Mouse (Mus musculus) CD8-positive naive resting alpha-beta T cell, adult 57 days (primary cell): ENCODE measurements around the gene Sapcd2. TPM values are rescaled to one million over a fixed set of nuclear protein-coding genes. Genes with fewer than 3 reads are reported as not detected.

ENCODE experiments used
- total RNA-seq: library from RNA; stranded (reverse); gene quantifications from one replicate; pipeline ENCODE4 v1.2.4, GENCODE M21; 2023

Gene Sapcd2
- not detected for total RNA-seq

DNA sequence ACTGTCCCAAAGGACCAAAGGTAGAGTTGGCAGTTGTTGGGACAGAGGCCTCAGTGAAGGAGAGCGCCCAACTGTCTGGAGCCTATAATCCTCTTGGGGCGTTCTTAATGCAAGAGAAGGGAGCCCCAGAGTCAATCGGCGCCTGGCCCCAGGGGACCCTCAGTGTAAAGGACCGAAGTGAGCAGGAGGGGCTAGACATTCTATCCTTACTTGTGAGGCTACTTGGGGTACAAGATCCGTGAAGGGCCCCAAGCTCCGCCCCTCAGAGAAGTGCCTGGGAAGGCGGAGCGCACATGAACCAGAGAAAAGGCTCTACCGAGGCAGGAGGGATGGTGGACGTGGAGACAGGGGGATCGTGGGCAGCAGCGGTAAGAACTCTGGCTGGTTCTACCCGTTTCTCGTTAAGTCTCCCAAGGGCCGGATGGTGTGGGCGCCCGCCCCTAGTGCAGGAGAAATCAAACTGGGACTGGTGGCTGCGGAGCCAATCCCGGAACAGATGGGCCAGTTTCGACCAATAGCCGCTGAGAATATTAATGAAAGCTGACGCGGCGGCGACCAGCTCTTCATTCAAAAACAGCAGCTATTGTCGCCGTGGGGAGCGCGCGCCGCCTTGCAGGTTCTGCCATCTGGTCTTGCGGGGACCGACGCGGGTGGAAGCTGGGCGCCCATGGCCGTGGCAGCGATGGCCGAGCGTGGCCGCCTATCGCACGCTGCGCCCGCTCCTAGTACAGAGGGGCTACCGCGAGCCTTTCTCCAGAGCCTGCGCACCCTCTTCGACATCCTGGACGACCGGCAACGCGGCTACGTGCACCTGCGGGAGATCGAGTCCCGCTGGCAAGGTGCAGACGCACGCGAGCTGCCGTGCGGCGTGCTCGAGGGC is at the start of gene Sapcd2:
Sapcd2 (plus strand) TSS at position 558 of the 880 bp plus-strand sequence.

DNA sequence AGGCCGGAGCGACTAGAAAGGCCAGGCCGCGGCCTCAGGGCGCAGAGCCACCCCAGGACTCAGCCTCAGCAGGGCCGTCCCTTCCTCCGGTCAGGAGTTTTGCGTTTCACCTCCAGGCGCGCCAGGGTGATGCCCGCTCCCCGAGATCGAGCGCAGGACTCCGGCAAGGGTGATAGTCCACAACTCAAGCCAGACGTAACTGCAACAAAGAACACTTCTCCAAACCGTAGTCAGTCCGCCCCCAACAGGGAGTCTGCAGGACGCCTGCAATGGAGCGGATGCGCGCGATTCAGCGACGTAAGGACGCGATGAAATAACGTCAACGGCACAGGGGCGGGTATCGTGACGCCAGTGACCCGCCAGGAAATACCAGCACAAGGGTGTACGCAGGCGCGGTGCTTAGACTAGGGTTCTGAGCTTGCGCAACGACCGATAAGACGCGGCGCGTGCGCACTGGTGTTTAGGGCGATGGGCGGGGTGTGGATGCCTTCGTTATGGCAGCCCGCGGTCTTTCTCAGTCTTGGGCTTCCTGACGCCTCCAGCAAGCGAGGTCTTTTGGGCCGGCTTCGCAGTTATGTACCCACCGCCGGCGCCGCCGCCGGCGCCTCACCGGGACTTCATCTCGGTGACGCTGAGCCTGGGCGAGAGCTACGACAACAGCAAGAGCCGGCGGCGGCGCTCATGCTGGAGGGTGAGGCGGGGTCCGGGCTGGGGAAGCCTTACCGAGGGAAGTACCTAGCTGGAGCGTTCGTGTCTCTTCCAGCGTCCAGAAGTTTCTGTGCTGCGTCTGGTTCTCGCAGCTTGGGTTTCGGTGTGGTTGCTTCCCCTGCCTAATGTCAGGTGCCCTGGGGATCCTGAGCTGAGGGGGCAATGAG is 39.6 kb upstream of the Sapcd2 start, which contains the start of gene Man1b1:
Man1b1 (plus strand) TSS at position 53 of the 875 bp plus-strand sequence.

GRCm38 (mm10) chr2:25356208-25357079 is 15.7 kb upstream of the Sapcd2 start, which contains the start of gene Dpp7:
TSS of gene Dpp7 (minus strand) at chr2:25356359.

GRCm38 (mm10) chr2:25365091-25365761 is 6.9 kb upstream of the Sapcd2 start, which contains the start of gene Uap1l1:
TSS of gene Uap1l1 (minus strand) at chr2:25365682.

DNA sequence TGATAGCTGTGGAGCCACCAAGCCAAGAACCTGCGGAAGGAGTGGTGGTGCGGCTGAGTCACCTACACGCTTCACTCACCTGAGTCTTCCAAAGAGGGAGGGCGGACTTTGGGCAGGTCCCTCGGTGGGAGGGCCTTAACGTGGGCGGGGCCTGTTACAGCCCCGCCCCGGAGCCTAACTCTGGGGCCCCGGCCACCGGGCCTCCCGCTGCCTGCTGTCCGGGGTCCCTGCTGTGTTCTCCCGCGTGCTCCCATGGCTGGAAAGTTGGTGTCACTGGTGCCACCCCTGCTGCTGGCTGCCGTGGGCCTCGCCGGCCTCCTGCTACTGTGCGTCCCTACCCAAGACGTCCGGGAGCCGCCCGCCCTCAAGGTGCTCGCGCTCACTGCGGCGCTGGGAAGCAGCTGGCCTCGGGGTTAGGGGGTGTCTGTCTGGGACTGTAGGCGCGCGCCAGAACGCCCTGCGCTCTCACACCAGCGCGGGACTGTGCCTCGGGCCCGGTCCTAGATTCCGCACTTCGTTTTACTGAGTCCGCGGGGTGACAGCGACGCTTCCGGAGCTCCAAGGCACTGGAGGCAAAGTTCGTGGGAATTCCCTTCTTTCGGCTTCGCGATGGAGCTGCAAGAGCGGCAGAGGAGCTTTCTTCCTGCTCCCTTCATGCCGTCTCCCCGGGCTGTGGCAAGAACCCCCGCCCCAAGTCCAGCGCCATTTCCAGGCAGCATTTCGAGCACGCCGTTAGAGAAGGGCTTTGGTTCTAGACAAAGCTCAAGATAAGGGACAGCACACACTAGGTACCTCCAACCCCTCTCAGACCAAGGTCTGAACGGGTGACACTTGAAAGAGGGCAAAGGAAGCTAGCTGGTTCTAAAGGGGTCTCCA is 23.8 kb downstream of the Sapcd2 start, which contains the start of gene Entpd2:
Entpd2 (plus strand) TSS at position 154 of the 876 bp plus-strand sequence.

GRCm38 (mm10) chr2:25399051-25399450 is 26.9 kb downstream of the Sapcd2 start, which contains the start of gene Npdc1:
TSS of gene Npdc1 (plus strand) at chr2:25399351.

DNA sequence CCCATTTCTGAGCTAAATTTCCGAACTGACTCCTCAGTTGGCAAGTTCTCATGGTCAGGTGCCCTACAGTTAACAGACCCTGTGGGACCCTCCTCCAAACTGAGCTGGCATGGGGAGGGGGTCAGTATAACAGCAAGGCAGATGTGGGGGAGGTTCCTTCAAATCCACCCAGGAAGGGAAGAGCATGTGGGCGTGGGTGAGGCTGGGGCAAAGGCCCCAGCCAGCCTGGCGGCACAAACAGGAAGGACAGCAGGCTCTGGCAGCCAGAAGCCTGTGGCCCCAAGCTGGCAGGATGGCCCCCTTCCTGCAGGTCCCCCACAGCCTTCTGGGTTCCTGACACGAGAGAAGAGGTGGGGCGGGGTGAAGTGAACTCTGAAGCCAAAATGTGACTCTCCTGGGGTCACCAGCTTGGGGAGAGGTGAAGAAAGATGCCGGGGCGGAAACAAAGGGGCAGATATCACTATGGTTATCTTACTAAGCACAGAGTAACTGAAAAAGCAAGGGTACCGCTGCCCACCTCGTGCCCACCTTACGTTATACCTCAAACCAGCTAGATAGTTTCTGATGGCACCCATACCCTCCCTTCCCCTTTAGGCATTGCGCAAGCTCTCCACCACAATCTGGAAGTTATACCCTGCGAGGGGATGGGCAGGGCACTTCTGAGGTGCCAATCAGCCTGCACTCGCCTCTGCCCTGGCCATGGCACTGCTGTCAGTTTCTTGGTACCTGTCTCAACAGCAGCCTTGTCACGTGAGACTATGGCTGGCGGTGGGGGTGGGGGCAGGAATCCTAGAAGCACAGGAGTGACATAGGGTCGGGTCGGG is 50.7 kb downstream of the Sapcd2 start, which contains the start of gene Fut7:
Fut7 (plus strand) TSS at position 681 of the 824 bp plus-strand sequence.

Other genes with a start within 250 kb of the Sapcd2 start
- gene Nrarp, start 191.6 kb upstream of the Sapcd2 start, total RNA-seq = 3.3 TPM
- 25.9 TPM for gene Tor4a, start 175.4 kb upstream of the Sapcd2 start, total RNA-seq
- gene Nelfb, start 160.8 kb upstream of the Sapcd2 start, total RNA-seq = 68.2 TPM
- not detected for gene Stpg3, start 157.7 kb upstream of the Sapcd2 start, total RNA-seq
- not detected for gene Fam166a, start 153.6 kb upstream of the Sapcd2 start, total RNA-seq
- gene Tubb4b, start 147.6 kb upstream of the Sapcd2 start, total RNA-seq = 105 TPM
- gene Slc34a3, start 138.0 kb upstream of the Sapcd2 start, total RNA-seq = not detected
- not detected for gene Rnf224, start 135.5 kb upstream of the Sapcd2 start, total RNA-seq
- not detected for gene Rnf208, start 130.1 kb upstream of the Sapcd2 start, total RNA-seq
- gene Cysrt1, start 129.9 kb upstream of the Sapcd2 start, total RNA-seq = not detected
- gene AL732309.1, start 125.5 kb upstream of the Sapcd2 start, total RNA-seq = 11.0 TPM
- gene Tmem203, start 116.9 kb upstream of the Sapcd2 start, total RNA-seq = 20.6 TPM
- gene Tprn, start 109.7 kb upstream of the Sapcd2 start, total RNA-seq = 20.0 TPM
- gene Ssna1, start 99.9 kb upstream of the Sapcd2 start, total RNA-seq = 39.1 TPM
- gene Anapc2, start 99.8 kb upstream of the Sapcd2 start, total RNA-seq = 92.6 TPM
- gene Tmem210, start 84.2 kb upstream of the Sapcd2 start, total RNA-seq = not detected
- not detected for gene Lrrc26, start 82.4 kb upstream of the Sapcd2 start, total RNA-seq
- gene Grin1, start 53.1 kb upstream of the Sapcd2 start, total RNA-seq = not detected
- 34.4 TPM for gene Man1b1, start 40.0 kb upstream of the Sapcd2 start, total RNA-seq
- 13.0 TPM for gene Dpp7, start 16.0 kb upstream of the Sapcd2 start, total RNA-seq
- 12.6 TPM for gene Uap1l1, start 6.6 kb upstream of the Sapcd2 start, total RNA-seq
- not detected for gene Entpd2, start 23.6 kb downstream of the Sapcd2 start, total RNA-seq
- gene Npdc1, start 27.0 kb downstream of the Sapcd2 start, total RNA-seq = 2.3 TPM
- 0.52 TPM for gene Fut7, start 50.9 kb downstream of the Sapcd2 start, total RNA-seq
- 80.3 TPM for gene Abca2, start 56.4 kb downstream of the Sapcd2 start, total RNA-seq
- not detected for gene Clic3, start 84.5 kb downstream of the Sapcd2 start, total RNA-seq
- 83.0 TPM for gene Paxx, start 88.8 kb downstream of the Sapcd2 start, total RNA-seq
- gene Ptgds, start 97.7 kb downstream of the Sapcd2 start, total RNA-seq = not detected
- not detected for gene Lcn12, start 121.6 kb downstream of the Sapcd2 start, total RNA-seq
- gene Fbxw5, start 128.4 kb downstream of the Sapcd2 start, total RNA-seq = 60.4 TPM
- not detected for gene C8g, start 129.4 kb downstream of the Sapcd2 start, total RNA-seq
- 40.5 TPM for gene Traf2, start 174.6 kb downstream of the Sapcd2 start, total RNA-seq
- gene Edf1, start 185.5 kb downstream of the Sapcd2 start, total RNA-seq = 100 TPM
- gene Mamdc4, start 202.5 kb downstream of the Sapcd2 start, total RNA-seq = 2.0 TPM
- 18.9 TPM for gene Phpt1, start 202.9 kb downstream of the Sapcd2 start, total RNA-seq
- 0.70 TPM for gene Ajm1, start 209.4 kb downstream of the Sapcd2 start, total RNA-seq
- gene Rabl6, start 236.2 kb downstream of the Sapcd2 start, total RNA-seq = 115 TPM
- gene Ccdc183, start 245.4 kb downstream of the Sapcd2 start, total RNA-seq = not detected
- 0.80 TPM for gene Tmem141, start 249.7 kb downstream of the Sapcd2 start, total RNA-seq